Mouse (Mus musculus) CD8-positive naive resting alpha-beta T cell, adult 2 months (primary cell): Measurements from ENCODE around the gene Prom2.

Experiments
- DNase-seq, 2 experiments: peaks; one replicate each; pipeline ENCODE4 v3.0.0; 2022; ENCODE audit warnings: low read depth in 2 of 2, low spot score in 2 of 2

Prom2 gene

GRCm38 (mm10) chr2:127484476-127485170, 56.6 kb downstream of the Prom2 start:
- no peak for DNase-seq

GRCm38 (mm10) chr2:127483001-127483400, 58.3 kb downstream of the Prom2 start:
- no peak for DNase-seq

- no peak for DNase-seq
Observed at GRCm38 (mm10) chr2:127482533-127482911, 58.7 kb downstream of the Prom2 start.

GRCm38 (mm10) chr2:127481841-127482532, 59.3 kb downstream of the Prom2 start:
- no peak for DNase-seq

- no peak for DNase-seq
Observed at GRCm38 (mm10) chr2:127479763-127480162, 61.5 kb downstream of the Prom2 start.

- no peak for DNase-seq
Observed at GRCm38 (mm10) chr2:127479210-127479609, 62.1 kb downstream of the Prom2 start.
